Comparison of ENCODE assay signal across 10 mouse cellular contexts in the genomic region with DNA sequence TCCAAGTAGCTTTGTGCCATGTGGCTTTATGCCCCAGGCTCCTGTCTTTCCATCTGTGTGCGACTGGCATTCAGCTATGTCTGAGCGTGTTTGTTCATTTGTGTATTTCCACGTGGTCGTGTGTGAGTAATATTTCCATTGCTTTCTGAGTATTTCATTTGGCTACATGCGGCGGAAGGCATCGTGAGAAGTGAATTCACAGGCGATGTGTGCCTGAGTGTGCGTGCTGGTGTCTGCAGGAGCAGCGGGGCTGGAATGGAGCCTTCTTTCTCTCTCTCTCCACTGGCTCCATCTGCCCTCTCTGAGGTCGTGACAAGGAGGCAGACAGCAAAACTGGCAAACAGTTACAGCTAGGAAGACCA. TPM values are rescaled to one million over a fixed set of nuclear protein-coding genes. Genes with fewer than 3 reads are reported as not detected.
DNase-seq lines count a peak whose midpoint lies in the region; ATAC-seq lines count a peak whose summit lies in the region.
"Had no signal": no experiment of that assay in that cellular context is flagged by ENCODE, and none has a peak within 500 bp of the region (broad histone marks: within the 10 kb centered on the region; RNA-seq: fewer than 3 reads in every experiment).

No protein-coding gene starts in this region.

- H3K27ac ChIP-seq in liver, embryonic 12.5 days, result no peak overlapping the region
- H3K27ac ChIP-seq in liver, embryonic 11.5 days (ENCODE audit: low read depth, low read length), result no peak overlapping the region
- no peak overlapping the region for H3K27ac ChIP-seq in embryonic facial prominence, embryonic 13.5 days
- H3K27ac ChIP-seq in intestine, embryonic 14.5 days (ENCODE audit: low read depth), result no peak overlapping the region
- peak overlapping the region; percentile 95 for H3K27ac ChIP-seq in neural tube, embryonic 14.5 days (ENCODE audit: low read depth, low read length)
- H3K27ac ChIP-seq: macrophage had no signal

- ATAC-seq in liver, embryonic 12.5 days, result no peak
- ATAC-seq in liver, embryonic 11.5 days (replicated peaks; ENCODE audit: low FRiP score), result no peak
- no peak for ATAC-seq in embryonic facial prominence, embryonic 13.5 days (ENCODE audit: insufficient number of reproducible peaks, insufficient read depth, low FRiP score, low TSS enrichment, low read depth)
- ATAC-seq in intestine, embryonic 14.5 days (replicated peaks; ENCODE audit: low FRiP score, low TSS enrichment, low read depth), result no peak
- no peak; the same call in 1 of the 2 replicates for ATAC-seq in neural tube, embryonic 14.5 days (ENCODE audit: low read depth)
- no peak for ATAC-seq in granulocyte monocyte progenitor cell, adult 5-6 weeks (replicated peaks; ENCODE audit: poor library complexity, severe bottlenecking)

- peaks cover 98% of the 10 kb centered on the region for H3K27me3 ChIP-seq in liver, embryonic 12.5 days (replicated peaks)
- peaks cover 89% of the 10 kb centered on the region for H3K27me3 ChIP-seq in liver, embryonic 11.5 days (replicated peaks; ENCODE audit: control insufficient read depth, insufficient read depth, low read length)
- peaks cover 94% of the 10 kb centered on the region for H3K27me3 ChIP-seq in embryonic facial prominence, embryonic 13.5 days
- peaks cover 82% of the 10 kb centered on the region for H3K27me3 ChIP-seq in intestine, embryonic 14.5 days (replicated peaks; ENCODE audit: control insufficient read depth, insufficient read depth, low read length)
- peaks cover 3% of the 10 kb centered on the region for H3K27me3 ChIP-seq in neural tube, embryonic 14.5 days (ENCODE audit: control insufficient read depth, insufficient read depth, low read length)

- WGBS in liver, embryonic 12.5 days (ENCODE audit: insufficient replicate concordance), result 12% methylated on average over 11 of the region's 11 CpGs
- 12% methylated on average over 11 of the region's 11 CpGs for WGBS in liver, embryonic 11.5 days
- 5% methylated on average over 11 of the region's 11 CpGs for WGBS in embryonic facial prominence, embryonic 13.5 days
- WGBS in intestine, embryonic 14.5 days, result 13% methylated on average over 11 of the region's 11 CpGs
- WGBS in neural tube, embryonic 14.5 days, result 4% methylated on average over 11 of the region's 11 CpGs

- H3K4me3 ChIP-seq in liver, embryonic 12.5 days, result no peak overlapping the region
- H3K4me3 ChIP-seq in liver, embryonic 11.5 days (ENCODE audit: low read depth, low read length), result no peak overlapping the region
- peak overlapping the region; percentile 56 for H3K4me3 ChIP-seq in embryonic facial prominence, embryonic 13.5 days
- H3K4me3 ChIP-seq in intestine, embryonic 14.5 days (ENCODE audit: low read depth, low read length), result peak overlapping the region; percentile 39
- peak overlapping the region; percentile 35 for H3K4me3 ChIP-seq in neural tube, embryonic 14.5 days (ENCODE audit: low read depth, low read length)

- H3K4me2 ChIP-seq in liver, embryonic 12.5 days, result peak overlapping the region; percentile 60; the same call in 1 of the 2 replicates
- H3K4me2 ChIP-seq in liver, embryonic 11.5 days, result no peak overlapping the region
- peak overlapping the region; percentile 96 for H3K4me2 ChIP-seq in embryonic facial prominence, embryonic 13.5 days
- peak overlapping the region; percentile 70 for H3K4me2 ChIP-seq in intestine, embryonic 14.5 days (ENCODE audit: low read length)
- H3K4me2 ChIP-seq in neural tube, embryonic 14.5 days (ENCODE audit: low read depth, low read length), result peak overlapping the region; percentile 86

- no peak for DNase-seq in liver, embryonic 11.5 days (ENCODE audit: low spot score)
- DNase-seq in intestine, embryonic 14.5 days (ENCODE audit: low spot score), result no peak
- no peak for DNase-seq in embryo, embryonic 10.5 days (ENCODE audit: low spot score)
- no peak for DNase-seq in testis, postnatal 10 days (ENCODE audit: low spot score)
- DNase-seq: thymus, postnatal 25 days had no signal

- no peaks in the 10 kb centered on the region for H3K4me1 ChIP-seq in liver, embryonic 12.5 days
- H3K4me1 ChIP-seq in liver, embryonic 11.5 days (replicated peaks; ENCODE audit: control insufficient read depth, insufficient read depth, low read length), result peaks cover 5% of the 10 kb centered on the region; the same call in 1 of the 2 replicates
- H3K4me1 ChIP-seq in embryonic facial prominence, embryonic 13.5 days, result peaks cover 34% of the 10 kb centered on the region
- H3K4me1 ChIP-seq in intestine, embryonic 14.5 days (replicated peaks; ENCODE audit: control insufficient read depth, insufficient read depth, low read length), result no peaks in the 10 kb centered on the region; the same call in 1 of the 2 replicates
- peaks cover 47% of the 10 kb centered on the region for H3K4me1 ChIP-seq in neural tube, embryonic 14.5 days (ENCODE audit: control insufficient read depth, insufficient read depth, low read length)

- no peak overlapping the region for H3K9ac ChIP-seq in liver, embryonic 12.5 days
- H3K9ac ChIP-seq in liver, embryonic 11.5 days (ENCODE audit: low read depth, low read length), result no peak overlapping the region
- peak overlapping the region; percentile 69; the same call in 1 of the 2 replicates for H3K9ac ChIP-seq in embryonic facial prominence, embryonic 13.5 days
- H3K9ac ChIP-seq in intestine, embryonic 14.5 days (ENCODE audit: low read length), result no peak overlapping the region
- peak overlapping the region; percentile 72 for H3K9ac ChIP-seq in neural tube, embryonic 14.5 days (replicated peaks; ENCODE audit: low read depth, low read length)

- H3K9me3 ChIP-seq in liver, embryonic 12.5 days (replicated peaks), result no peaks in the 10 kb centered on the region
- H3K9me3 ChIP-seq in liver, embryonic 11.5 days (ENCODE audit: control insufficient read depth, low read length), result no peaks in the 10 kb centered on the region
- no peaks in the 10 kb centered on the region for H3K9me3 ChIP-seq in embryonic facial prominence, embryonic 13.5 days
- H3K9me3 ChIP-seq in intestine, embryonic 14.5 days (ENCODE audit: control insufficient read depth, low read length), result no peaks in the 10 kb centered on the region
- H3K9me3 ChIP-seq in neural tube, embryonic 14.5 days (ENCODE audit: control insufficient read depth, low read length), result no peaks in the 10 kb centered on the region

- H3K36me3 ChIP-seq in liver, embryonic 12.5 days, result no peaks in the 10 kb centered on the region
- H3K36me3 ChIP-seq in liver, embryonic 11.5 days (ENCODE audit: control insufficient read depth, insufficient read depth, low read length), result no peaks in the 10 kb centered on the region
- no peaks in the 10 kb centered on the region for H3K36me3 ChIP-seq in embryonic facial prominence, embryonic 13.5 days
- H3K36me3 ChIP-seq in intestine, embryonic 14.5 days (ENCODE audit: control insufficient read depth, insufficient read depth, low read length), result no peaks in the 10 kb centered on the region
- no peaks in the 10 kb centered on the region for H3K36me3 ChIP-seq in neural tube, embryonic 14.5 days (ENCODE audit: control insufficient read depth, insufficient read depth, low read length)

RNA-seq across cellular contexts. Expression of gene Calcoco1, which starts 24.1 kb away (rescaled TPM):
- 8.7 and 10.3 TPM in 2 replicates for polyA plus RNA-seq in liver, embryonic 12.5 days (2016; fragmentation: Nextera tagmentation; extraction: Ambion mirVana)
- 15.0 and 16.2 TPM in 2 replicates for polyA plus RNA-seq in liver, embryonic 11.5 days (2014; fragmentation: Nextera tagmentation; extraction: Ambion mirVana)
- 53.4 and 62.8 TPM in 2 replicates for polyA plus RNA-seq in embryonic facial prominence, embryonic 13.5 days (2015; fragmentation: Nextera tagmentation; extraction: Ambion mirVana)
- polyA plus RNA-seq in intestine, embryonic 14.5 days (2014; fragmentation: Nextera tagmentation; extraction: Ambion mirVana), result 30.6 and 35.8 TPM in 2 replicates
- polyA plus RNA-seq in neural tube, embryonic 14.5 days (2014; fragmentation: Nextera tagmentation; extraction: Ambion mirVana), result 23.5 and 29.3 TPM in 2 replicates
- total RNA-seq in granulocyte monocyte progenitor cell, adult 5-6 weeks (2014; fragmentation: Nextera tagmentation), result 10.8 and 19.3 TPM in 2 replicates
- total RNA-seq in granulocyte monocyte progenitor cell, adult 5-6 weeks (2017), result 5.1 and 12.2 TPM in 2 replicates

Comparison
In these comparisons a context has a peak if more than half of its experiments do, and no peak if none do; other contexts are left out.
1. H3K4me3 ChIP-seq: peak in embryonic facial prominence, embryonic 13.5 days (single experiment), intestine, embryonic 14.5 days (single experiment) and neural tube, embryonic 14.5 days (single experiment); none in liver, embryonic 12.5 days (single experiment) and liver, embryonic 11.5 days (single experiment).
2. H3K9ac ChIP-seq: peak in embryonic facial prominence, embryonic 13.5 days (single experiment) and neural tube, embryonic 14.5 days (single experiment); none in liver, embryonic 12.5 days (single experiment), liver, embryonic 11.5 days (single experiment) and intestine, embryonic 14.5 days (single experiment).